Mouse (Mus musculus) forebrain, embryonic 15.5 days (tissue): ENCODE measurements around the gene Tas1r1. TPM values are rescaled to one million over a fixed set of nuclear protein-coding genes. Genes with fewer than 3 reads are reported as not detected.

Experiments
- ATAC-seq: fragments of 200-750 bp; cut with Nextera tagmentation; replicated peaks from 2 replicates; pipeline ENCODE4 v1.8.0; 2017; ENCODE audit warnings: mild to moderate bottlenecking, moderate TSS enrichment, moderate library complexity
- H3K27ac ChIP-seq: fragments of 300-500 bp; sonication (generic); replicated peaks from 2 replicates; pipeline ENCODE4 v1.5.1; 2015; ENCODE audit warnings: mild to moderate bottlenecking, inconsistent platforms
- H3K27me3 ChIP-seq: fragments of 300-500 bp; sonication (generic); 2 replicates; pipeline ENCODE4 v1.6.1; 2015; ENCODE audit warnings: inconsistent platforms
- H3K36me3 ChIP-seq: fragments of 300-500 bp; sonication (generic); 2 replicates; pipeline ENCODE4 v1.6.1; 2015; ENCODE audit warnings: mild to moderate bottlenecking, inconsistent platforms
- H3K4me1 ChIP-seq: fragments of 300-500 bp; sonication (generic); 2 replicates; pipeline ENCODE4 v1.6.1; 2015; ENCODE audit warnings: inconsistent platforms
- H3K4me2 ChIP-seq: fragments of 300-500 bp; sonication (generic); replicated peaks from 2 replicates; pipeline ENCODE4 v1.6.1; 2015; ENCODE audit warnings: mild to moderate bottlenecking, inconsistent platforms
- H3K4me3 ChIP-seq: fragments of 300-500 bp; sonication (generic); 2 replicates; pipeline ENCODE4 v1.5.1; 2015; ENCODE audit warnings: mild to moderate bottlenecking, inconsistent platforms
- H3K9ac ChIP-seq: fragments of 300-500 bp; sonication (generic); replicated peaks from 2 replicates; pipeline ENCODE4 v1.6.1; 2015; ENCODE audit warnings: mild to moderate bottlenecking, inconsistent platforms
- H3K9me3 ChIP-seq: fragments of 300-500 bp; sonication (generic); 2 replicates; pipeline ENCODE4 v1.6.1; 2016; ENCODE audit warnings: inconsistent platforms
- WGBS: fragments of 180-500 bp; shearing (Covaris S2); methylation state at CpG from one replicate; pipeline ENCODE4 v1.1.7; 2015; ENCODE audit warnings: mixed read lengths; 5-methylcytosine and 5-hydroxymethylcytosine counted together
- polyA plus RNA-seq: library from polyadenylated mRNA; unstranded; fragments of >200 nt; fragmentation: Nextera tagmentation; extraction: Ambion mirVana; gene quantifications from 2 replicates; pipeline ENCODE4 v1.2.1, GENCODE M21; 2015

The Tas1r1 gene
- polyA plus RNA-seq, 1 experiment from 2014 or later, result 1.5 TPM

GRCm38 (mm10) chr4:151994228-151995171 lies 43.9 kb downstream of the Tas1r1 start:
- Histone ChIP-seq H3K36me3 (peaks cover 23% of the 10 kb centered on the region), H3K9ac (peak overlapping the region; percentile 89), H3K4me3 (peak overlapping the region; percentile 99), H3K4me2 (peak overlapping the region; percentile 88), H3K9me3 (no peaks in the 10 kb centered on the region), H3K27ac (no peak overlapping the region), H3K4me1 (peaks cover 29% of the 10 kb centered on the region), H3K27me3 (no peaks in the 10 kb centered on the region)
- under 1% methylated on average over 55 of the region's 61 CpGs for WGBS
- no peak for ATAC-seq

DNA sequence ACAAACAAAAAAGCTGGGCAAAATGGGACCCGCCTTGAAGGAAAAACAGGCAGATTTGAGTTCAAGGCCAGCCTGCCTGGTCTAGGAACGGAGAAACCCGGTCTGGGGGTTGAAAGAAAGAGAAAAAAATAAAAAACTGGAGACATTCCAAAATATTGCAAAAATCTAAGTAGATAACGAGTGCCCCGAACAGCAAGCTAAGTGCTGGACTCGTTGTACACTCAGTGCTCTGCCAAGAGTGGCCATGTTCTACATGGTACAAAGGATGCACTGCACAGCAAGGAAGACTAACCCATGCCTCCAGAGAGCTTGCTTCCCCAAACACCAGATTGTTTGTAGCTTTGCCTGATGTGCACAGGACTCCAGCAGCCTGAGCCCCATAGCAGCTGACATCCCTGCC lies 45.3 kb downstream of the Tas1r1 start:
- peaks cover 23% of the 10 kb centered on the region for H3K36me3 ChIP-seq
- no peak for ATAC-seq
- H3K4me1 ChIP-seq, result peaks cover 32% of the 10 kb centered on the region
- H3K9me3 ChIP-seq, result no peaks in the 10 kb centered on the region
- H3K9ac ChIP-seq, result no peak overlapping the region
- H3K4me3 ChIP-seq, result no peak overlapping the region
- 69% methylated on average over 6 of the region's 6 CpGs for WGBS
- H3K27me3 ChIP-seq, result no peaks in the 10 kb centered on the region
- H3K4me2 ChIP-seq, result no peak overlapping the region
- no peak overlapping the region for H3K27ac ChIP-seq

DNA sequence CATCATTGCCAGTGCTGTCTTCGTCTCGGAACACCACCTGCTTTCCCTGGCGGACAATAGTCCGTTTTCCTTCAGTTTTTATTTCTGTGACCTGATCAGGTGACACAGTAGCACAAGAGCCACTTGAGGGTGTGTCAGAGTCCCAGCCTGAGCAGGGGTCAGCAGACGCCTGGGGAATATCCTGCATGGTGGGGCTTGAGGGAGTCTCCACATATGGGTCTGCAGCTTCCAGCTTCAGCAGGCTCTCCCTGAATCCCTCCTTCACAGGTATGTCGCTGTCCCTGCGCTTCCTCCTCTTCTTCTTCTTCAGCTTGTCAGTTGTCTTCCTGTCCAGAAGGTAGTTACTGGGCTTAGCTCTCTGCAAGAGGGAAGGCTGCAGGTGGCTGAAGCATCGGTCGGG lies 46.3 kb downstream of the Tas1r1 start:
- no peaks in the 10 kb centered on the region for H3K27me3 ChIP-seq
- H3K4me1 ChIP-seq, result peaks cover 33% of the 10 kb centered on the region

DNA sequence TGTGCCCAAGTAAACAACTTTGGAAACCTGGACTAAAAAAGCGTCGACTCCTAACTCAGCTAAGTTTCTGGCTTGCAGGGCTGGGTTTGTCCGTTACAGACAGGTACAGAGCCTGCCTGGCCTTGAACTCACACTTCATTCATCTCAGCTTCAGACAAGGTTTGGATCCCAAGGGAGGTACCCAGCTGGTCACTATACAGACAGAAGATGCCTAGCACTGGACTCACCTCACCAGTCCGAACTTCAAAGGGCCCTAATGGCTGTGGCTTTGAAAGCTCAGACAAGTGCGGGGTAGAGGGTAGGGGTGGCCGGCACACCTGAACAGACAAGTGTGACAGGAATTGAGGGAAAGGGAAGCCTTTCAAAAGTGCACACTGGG lies 49.3 kb downstream of the Tas1r1 start:
- Histone ChIP-seq H3K36me3 (peaks cover 23% of the 10 kb centered on the region), H3K4me3 (peak overlapping the region; percentile 57), H3K4me2 (peak overlapping the region; percentile 67; the same call in 1 of the 2 replicates), H3K4me1 (peaks cover 30% of the 10 kb centered on the region), H3K9ac (peak overlapping the region; percentile 92; the same call in 1 of the 2 replicates), H3K9me3 (no peaks in the 10 kb centered on the region), H3K27me3 (no peaks in the 10 kb centered on the region), H3K27ac (0 out of 2 replicates have a peak overlapping the region, but pooled peaks have one; percentile 6)
- WGBS, result 30% methylated on average over 6 of the region's 6 CpGs
- peak; percentile 18; the same call in 1 of the 2 replicates for ATAC-seq

More for the DNA sequence above, 46.3 kb downstream of the Tas1r1 start:
- Histone ChIP-seq H3K4me2 (no peak overlapping the region), H3K36me3 (peaks cover 23% of the 10 kb centered on the region), H3K27ac (no peak overlapping the region), H3K4me3 (no peak overlapping the region), H3K9ac (no peak overlapping the region), H3K9me3 (no peaks in the 10 kb centered on the region)
- no peak for ATAC-seq
- WGBS, result 92% methylated on average over 9 of the region's 9 CpGs

GRCm38 (mm10) chr4:151988342-151989109 lies 49.8 kb downstream of the Tas1r1 start, which contains the start of gene Thap3:
Gene Thap3, minus strand, starts transcription at chr4:151988997.
- Histone ChIP-seq H3K9ac (peak within 1 kb of the TSS; percentile 92), H3K4me1 (peaks cover 25% of the 10 kb centered on the region), H3K4me2 (peak within 1 kb of the TSS; percentile 67), H3K4me3 (peak within 1 kb of the TSS; percentile 57), H3K27ac (peak within 1 kb of the TSS; percentile 84), H3K36me3 (peaks cover 23% of the 10 kb centered on the region), H3K27me3 (no peaks in the 10 kb centered on the region), H3K9me3 (no peaks in the 10 kb centered on the region)
- ATAC-seq, result peak; percentile 82
- 1% methylated on average over 54 of the region's 54 CpGs for WGBS

DNA sequence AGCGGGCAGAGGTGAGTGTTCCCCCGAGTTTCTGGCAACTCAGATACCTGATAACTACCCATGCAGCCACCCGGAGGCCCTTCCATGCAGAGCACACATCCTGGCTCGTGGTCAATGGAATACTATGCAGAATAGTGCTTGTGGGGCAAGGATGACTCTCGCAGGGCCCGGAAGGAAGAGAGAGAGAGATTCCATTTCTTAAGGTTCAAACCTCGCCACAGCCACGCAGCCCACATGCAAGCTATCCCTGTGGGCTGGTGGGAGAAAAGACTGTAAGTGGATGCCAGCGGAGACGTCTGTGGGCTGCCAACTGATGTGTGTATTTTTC lies 50.4 kb downstream of the Tas1r1 start:
- peaks cover 27% of the 10 kb centered on the region for H3K36me3 ChIP-seq
- ATAC-seq, result no peak; the same call in 1 of the 2 replicates
- WGBS, result 21% methylated on average over 10 of the region's 10 CpGs

DNA sequence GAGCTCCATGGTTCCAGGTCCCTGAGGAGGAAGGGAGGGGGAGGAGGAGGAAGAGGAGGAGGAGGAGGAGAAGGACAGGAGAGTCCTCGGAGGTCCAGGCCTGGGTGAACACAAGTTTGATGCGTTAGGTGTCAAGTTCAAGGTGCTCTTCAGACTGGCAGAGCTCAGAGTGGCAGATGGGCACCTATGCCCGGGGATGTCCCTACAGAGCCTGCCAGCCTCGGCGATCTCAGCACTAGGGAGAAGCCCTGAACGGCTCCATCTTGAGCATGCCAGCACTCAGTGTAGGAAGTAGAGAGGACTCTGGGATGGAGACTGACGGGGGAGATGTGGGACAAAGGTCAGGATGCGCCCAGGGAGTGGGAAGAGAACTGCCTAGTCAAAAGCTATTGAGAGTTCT lies 51.7 kb downstream of the Tas1r1 start:
- Histone ChIP-seq H3K4me3 (no peak overlapping the region), H3K27ac (no peak overlapping the region), H3K36me3 (peaks cover 26% of the 10 kb centered on the region), H3K4me2 (no peak overlapping the region), H3K9ac (no peak overlapping the region), H3K9me3 (no peaks in the 10 kb centered on the region), H3K4me1 (peaks cover 19% of the 10 kb centered on the region), H3K27me3 (no peaks in the 10 kb centered on the region)
- no peak for ATAC-seq
- 74% methylated on average over 8 of the region's 8 CpGs for WGBS

More for the DNA sequence above, 50.4 kb downstream of the Tas1r1 start:
- Histone ChIP-seq H3K4me2 (peak overlapping the region; percentile 67), H3K27me3 (no peaks in the 10 kb centered on the region), H3K27ac (peak overlapping the region; percentile 84), H3K4me3 (peak overlapping the region; percentile 57), H3K9me3 (no peaks in the 10 kb centered on the region), H3K9ac (peak overlapping the region; percentile 92), H3K4me1 (peaks cover 20% of the 10 kb centered on the region)

GRCm38 (mm10) chr4:151985886-151986285 lies 52.5 kb downstream of the Tas1r1 start:
- 47% methylated on average over 10 of the region's 10 CpGs for WGBS

DNA sequence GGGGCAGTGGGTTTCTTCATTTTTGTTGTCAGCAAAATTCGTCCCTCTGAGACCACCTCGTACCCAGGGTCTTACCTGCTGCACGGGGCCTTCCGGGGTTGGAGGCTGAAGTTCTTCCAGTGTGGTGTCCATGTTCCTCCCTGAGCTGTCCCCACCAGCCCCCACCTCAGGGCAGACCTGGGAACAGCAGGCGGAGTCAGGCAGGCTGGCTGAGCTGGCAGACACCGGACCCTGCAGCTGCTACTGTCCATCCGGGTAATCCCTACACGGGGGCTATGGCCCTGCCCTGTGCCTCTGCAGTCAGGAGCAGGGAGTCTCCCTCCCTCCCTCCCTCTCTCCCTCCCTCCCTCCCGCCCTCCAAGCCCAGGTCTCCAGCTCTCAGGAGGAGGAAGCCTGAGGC lies 54.8 kb downstream of the Tas1r1 start:
- WGBS, result 27% methylated on average over 9 of the region's 9 CpGs
- H3K9ac ChIP-seq, result no peak overlapping the region
- ATAC-seq, result no peak
- H3K9me3 ChIP-seq, result no peaks in the 10 kb centered on the region
- no peaks in the 10 kb centered on the region for H3K27me3 ChIP-seq
- peaks cover 22% of the 10 kb centered on the region for H3K36me3 ChIP-seq
- H3K4me2 ChIP-seq, result no peak overlapping the region
- H3K4me3 ChIP-seq, result no peak overlapping the region
- H3K4me1 ChIP-seq, result peaks cover 19% of the 10 kb centered on the region
- no peak overlapping the region for H3K27ac ChIP-seq

More at GRCm38 (mm10) chr4:151985886-151986285, 52.5 kb downstream of the Tas1r1 start:
- H3K36me3 ChIP-seq, result peaks cover 18% of the 10 kb centered on the region
- no peak overlapping the region for H3K27ac ChIP-seq
- H3K4me1 ChIP-seq, result peaks cover 19% of the 10 kb centered on the region
- H3K4me2 ChIP-seq, result no peak overlapping the region
- no peak overlapping the region for H3K4me3 ChIP-seq
- H3K9ac ChIP-seq, result no peak overlapping the region
- no peaks in the 10 kb centered on the region for H3K9me3 ChIP-seq
- no peak for ATAC-seq
- no peaks in the 10 kb centered on the region for H3K27me3 ChIP-seq

DNA sequence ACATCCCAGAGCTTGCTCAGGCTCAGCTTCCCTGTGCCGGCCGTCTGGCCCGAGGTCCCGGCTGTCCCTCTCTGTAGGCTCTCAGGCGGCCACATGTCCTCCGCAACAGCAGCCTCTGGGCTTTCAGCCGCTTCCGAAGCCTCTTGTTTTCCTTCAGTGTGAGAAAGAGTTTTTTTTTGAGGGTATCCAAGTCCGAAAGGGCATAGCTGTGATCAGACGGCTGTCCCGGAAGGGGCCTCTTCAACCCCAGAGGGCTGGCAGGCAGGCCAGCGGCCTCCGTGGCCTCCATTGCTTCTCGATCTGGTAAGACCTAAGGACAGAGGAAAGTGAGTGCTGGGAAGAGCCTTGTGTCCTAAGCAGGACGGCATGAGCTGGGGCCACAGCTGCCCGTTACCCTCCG lies 55.3 kb downstream of the Tas1r1 start:
- no peaks in the 10 kb centered on the region for H3K9me3 ChIP-seq
- H3K27me3 ChIP-seq, result no peaks in the 10 kb centered on the region
- H3K4me3 ChIP-seq, result no peak overlapping the region
- H3K4me1 ChIP-seq, result peaks cover 16% of the 10 kb centered on the region
- no peak for ATAC-seq
- no peak overlapping the region for H3K4me2 ChIP-seq
- H3K36me3 ChIP-seq, result peaks cover 22% of the 10 kb centered on the region
- H3K9ac ChIP-seq, result no peak overlapping the region
- no peak overlapping the region for H3K27ac ChIP-seq
- 68% methylated on average over 17 of the region's 17 CpGs for WGBS

GRCm38 (mm10) chr4:151981363-151981762 lies 57.0 kb downstream of the Tas1r1 start:
- peak; percentile 70 for ATAC-seq
- Histone ChIP-seq H3K9ac (no peak overlapping the region), H3K4me3 (no peak overlapping the region), H3K27ac (no peak overlapping the region), H3K27me3 (no peaks in the 10 kb centered on the region), H3K9me3 (no peaks in the 10 kb centered on the region), H3K36me3 (peaks cover 22% of the 10 kb centered on the region), H3K4me2 (no peak overlapping the region), H3K4me1 (no peaks in the 10 kb centered on the region)
- WGBS, result 11% methylated on average over 5 of the region's 5 CpGs

- H3K4me2 ChIP-seq, result no peak overlapping the region
- no peaks in the 10 kb centered on the region for H3K9me3 ChIP-seq
- H3K36me3 ChIP-seq, result peaks cover 24% of the 10 kb centered on the region
- H3K9ac ChIP-seq, result no peak overlapping the region
- H3K27me3 ChIP-seq, result no peaks in the 10 kb centered on the region
- ATAC-seq, result peak; percentile 8; the same call in 1 of the 2 replicates
- no peak overlapping the region for H3K4me3 ChIP-seq
- no peaks in the 10 kb centered on the region for H3K4me1 ChIP-seq
- WGBS, result 80% methylated on average over 8 of the region's 8 CpGs
- no peak overlapping the region for H3K27ac ChIP-seq
Observed at GRCm38 (mm10) chr4:151980699-151981098, 57.7 kb downstream of the Tas1r1 start.
